In genomic region chr19:24020736-24021135, GRCm38 (mm10) we compare ENCODE assay signal across 35 mouse cellular contexts. TPM values are rescaled to one million over a fixed set of nuclear protein-coding genes. Genes with fewer than 3 reads are reported as not detected.
"Had no signal": no experiment of that assay in that cellular context is flagged by ENCODE, and none has a peak within 500 bp of the region (broad histone marks: within the 10 kb centered on the region; RNA-seq: fewer than 3 reads in every experiment).

No protein-coding gene starts in this region.

- H3K27ac ChIP-seq: heart, embryonic 10.5 days; heart, embryonic 13.5 days; heart, embryonic 15.5 days; hindbrain, embryonic 10.5 days; hindbrain, embryonic 12.5 days; hindbrain, embryonic 13.5 days; hindbrain, embryonic 14.5 days; hindbrain, embryonic 15.5 days; hindbrain, postnatal 0 days; intestine, embryonic 15.5 days; kidney, embryonic 15.5 days; kidney, postnatal 0 days; layer of hippocampus, adult 2 months; left cerebral cortex, adult 2 months had no signal

- H3K4me3 ChIP-seq: heart, embryonic 10.5 days; heart, embryonic 12.5 days; heart, embryonic 13.5 days; heart, embryonic 15.5 days; hindbrain, embryonic 10.5 days; hindbrain, embryonic 12.5 days; hindbrain, embryonic 13.5 days; hindbrain, embryonic 15.5 days; intestine, embryonic 15.5 days; kidney, embryonic 15.5 days; layer of hippocampus, adult 2 months; left cerebral cortex, adult 2 months had no signal

- H3K9me3 ChIP-seq: heart, embryonic 10.5 days; heart, embryonic 12.5 days; heart, embryonic 13.5 days; heart, embryonic 15.5 days; hindbrain, embryonic 10.5 days; hindbrain, embryonic 12.5 days; hindbrain, embryonic 13.5 days; hindbrain, embryonic 15.5 days; intestine, embryonic 15.5 days; kidney, embryonic 15.5 days had no signal

- DNase-seq: heart, postnatal 10 days; heart, postnatal 14 days; heart, postnatal 36 days; kidney, adult 11 months; kidney, adult 18-20 months; kidney, adult 2 months; kidney, adult 8-10 months; kidney, adult 9 months; kidney, postnatal 10 days; kidney, postnatal 14 days; kidney, postnatal 25 days; kidney, postnatal 36 days; kidney, postnatal 4 days; layer of hippocampus, adult 9-11 months; layer of hippocampus, postnatal 36 days had no signal

- H3K27me3 ChIP-seq: heart, embryonic 12.5 days; heart, embryonic 13.5 days; heart, embryonic 15.5 days; hindbrain, embryonic 12.5 days; hindbrain, embryonic 13.5 days; hindbrain, embryonic 15.5 days; intestine, embryonic 15.5 days; kidney, embryonic 15.5 days had no signal

- ATAC-seq: hindbrain, embryonic 16.5 days; hindbrain, postnatal 0 days; inflammation-experienced regulatory T-cells, adult 6 months; intestine, embryonic 15.5 days; intestine, embryonic 16.5 days; intestine, postnatal 0 days had no signal

- H3K4me2 ChIP-seq: heart, embryonic 11.5 days; heart, embryonic 12.5 days; heart, embryonic 13.5 days; heart, embryonic 15.5 days; hindbrain, embryonic 12.5 days; hindbrain, embryonic 13.5 days; hindbrain, embryonic 14.5 days; hindbrain, embryonic 15.5 days; intestine, embryonic 15.5 days; kidney, embryonic 15.5 days had no signal

- H3K36me3 ChIP-seq: heart, embryonic 10.5 days; heart, embryonic 15.5 days; hindbrain, embryonic 10.5 days; hindbrain, embryonic 12.5 days; hindbrain, embryonic 13.5 days; hindbrain, embryonic 15.5 days; intestine, embryonic 15.5 days; kidney, embryonic 15.5 days had no signal

- H3K9ac ChIP-seq: heart, embryonic 12.5 days; heart, embryonic 13.5 days; heart, embryonic 15.5 days; hindbrain, embryonic 12.5 days; hindbrain, embryonic 13.5 days; hindbrain, embryonic 14.5 days; hindbrain, embryonic 15.5 days; intestine, embryonic 15.5 days; kidney, embryonic 15.5 days had no signal

RNA-seq across cellular contexts. Expression of gene Fam189a2, which starts 10.1 kb away (rescaled TPM):
- polyA plus RNA-seq: inflammation-experienced regulatory T-cells, adult 6 months had no signal
